In the genomic region with DNA sequence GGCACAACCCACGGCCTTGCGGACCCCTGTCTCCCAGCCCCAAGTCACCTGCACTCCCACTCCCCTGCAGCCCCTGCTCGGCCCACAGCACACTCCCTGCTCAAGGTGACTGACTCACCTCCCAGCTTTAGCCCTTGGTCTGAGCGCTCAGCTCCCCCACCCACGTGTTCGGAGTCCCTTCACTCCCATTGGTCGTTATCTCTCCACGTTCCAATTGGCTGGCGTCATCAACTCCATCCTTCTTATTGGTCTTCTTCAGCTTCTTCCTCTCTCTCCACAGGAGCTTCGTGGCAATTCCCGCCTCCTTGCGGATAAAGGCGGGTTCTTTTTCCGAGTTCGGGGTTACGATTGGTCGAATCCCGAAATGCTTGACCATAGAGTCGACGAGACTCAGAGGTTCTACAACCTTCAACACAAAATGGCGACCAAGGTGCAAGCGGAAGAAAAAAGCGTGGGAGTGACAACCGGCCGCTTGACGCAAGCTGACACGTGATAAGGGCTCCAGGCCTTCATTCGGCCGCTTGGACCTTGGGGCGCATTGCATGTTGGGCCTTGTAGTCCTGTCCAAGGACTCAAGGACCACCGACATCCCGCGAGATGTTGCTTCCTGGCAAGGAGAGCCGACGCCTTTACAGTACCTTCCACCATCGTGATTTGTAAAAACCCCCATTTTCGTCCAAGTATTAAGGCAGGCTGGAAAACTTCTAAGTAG, we compare ENCODE assay signal across 8 mouse cellular contexts. TPM values are rescaled to one million over a fixed set of nuclear protein-coding genes. Genes with fewer than 3 reads are reported as not detected.
A peak's percentile ranks its signal among the peaks of the same experiment; 100 is the strongest.
DNase-seq lines count a peak whose midpoint lies in the region; ATAC-seq and TF ChIP-seq lines count a peak whose summit lies in the region.

A gene (minus strand): TSS at position 162 of the 712 bp plus-strand sequence.

- no peaks in the 10 kb centered on the region for H3K9me3 ChIP-seq in embryonic facial prominence, embryonic 14.5 days (ENCODE audit: control insufficient read depth, low read length)
- H3K9me3 ChIP-seq in limb, embryonic 13.5 days = no peaks in the 10 kb centered on the region
- H3K9me3 ChIP-seq in midbrain, embryonic 16.5 days (replicated peaks; ENCODE audit: control insufficient read depth, low read length, poor library complexity, severe bottlenecking) = no peaks in the 10 kb centered on the region

- peak within 1 kb of the TSS; percentile 81 for H3K4me2 ChIP-seq in embryonic facial prominence, embryonic 14.5 days (ENCODE audit: low read depth, low read length)
- H3K4me2 ChIP-seq in limb, embryonic 13.5 days (replicated peaks) = peak within 1 kb of the TSS; percentile 92
- H3K4me2 ChIP-seq in midbrain, embryonic 16.5 days (ENCODE audit: low read length) = peak within 1 kb of the TSS; percentile 87

- intact Hi-C loops in heart, adult 2 months (cut with DNase I) = no loop called here

- peak within 1 kb of the TSS; percentile 67 for H3K27ac ChIP-seq in embryonic facial prominence, embryonic 14.5 days (replicated peaks; ENCODE audit: low read depth, low read length)
- H3K27ac ChIP-seq in heart, adult 2 months = peak within 1 kb of the TSS; percentile 96
- H3K27ac ChIP-seq in limb, embryonic 13.5 days = peak within 1 kb of the TSS; percentile 64; the same call in 1 of the 2 replicates
- peak within 1 kb of the TSS; percentile 88 for H3K27ac ChIP-seq in midbrain, embryonic 16.5 days (ENCODE audit: low read length)

- TF ChIP-seq CTCF in heart, adult 2 months (IDR thresholded peaks at IDR 0.05) = peak; percentile 37

- H3K79me2 ChIP-seq in heart, adult 2 months (replicated peaks; ENCODE audit: control insufficient read depth, insufficient read depth, low read length) = no peaks in the 10 kb centered on the region

- H3K36me3 ChIP-seq in embryonic facial prominence, embryonic 14.5 days (ENCODE audit: control insufficient read depth, insufficient read depth, low read length) = peaks cover 20% of the 10 kb centered on the region
- H3K36me3 ChIP-seq in heart, adult 2 months (ENCODE audit: control insufficient read depth, insufficient read depth, low read length) = peaks cover 2% of the 10 kb centered on the region; the same call in 1 of the 2 replicates
- H3K36me3 ChIP-seq in limb, embryonic 13.5 days = peaks cover 24% of the 10 kb centered on the region
- peaks cover 5% of the 10 kb centered on the region; the same call in 1 of the 2 replicates for H3K36me3 ChIP-seq in midbrain, embryonic 16.5 days (ENCODE audit: control insufficient read depth, insufficient read depth, low read length)

- under 1% methylated on average over 37 of the region's 37 CpGs for WGBS in embryonic facial prominence, embryonic 14.5 days
- under 1% methylated on average over 37 of the region's 37 CpGs for WGBS in heart, adult 2 months
- under 1% methylated on average over 37 of the region's 37 CpGs for WGBS in limb, embryonic 13.5 days
- 0% methylated on average over 37 of the region's 37 CpGs for WGBS in midbrain, embryonic 16.5 days

- peak; percentile 98 for ATAC-seq in embryonic facial prominence, embryonic 14.5 days (ENCODE audit: low read depth)
- peak; percentile 97 for ATAC-seq in limb, embryonic 13.5 days (ENCODE audit: low FRiP score, low read depth)
- peak; percentile 97 for ATAC-seq in midbrain, embryonic 16.5 days

- peak within 1 kb of the TSS; percentile 78 for H3K4me3 ChIP-seq in embryonic facial prominence, embryonic 14.5 days (ENCODE audit: low read depth, low read length)
- peak within 1 kb of the TSS; percentile 82 for H3K4me3 ChIP-seq in heart, adult 2 months
- peak within 1 kb of the TSS; percentile 81 for H3K4me3 ChIP-seq in limb, embryonic 13.5 days
- peak within 1 kb of the TSS; percentile 66 for H3K4me3 ChIP-seq in midbrain, embryonic 16.5 days (ENCODE audit: low read depth, low read length)

- H3K9ac ChIP-seq in embryonic facial prominence, embryonic 14.5 days (ENCODE audit: low read depth, low read length) = peak within 1 kb of the TSS; percentile 81
- H3K9ac ChIP-seq in heart, adult 2 months (ENCODE audit: low read depth, low read length) = peak within 1 kb of the TSS; percentile 78
- H3K9ac ChIP-seq in limb, embryonic 13.5 days = peak within 1 kb of the TSS; percentile 83
- H3K9ac ChIP-seq in midbrain, embryonic 16.5 days (ENCODE audit: low read depth, low read length) = peak within 1 kb of the TSS; percentile 87

- peak; percentile 100 for DNase-seq in 3T3-L1 (ENCODE audit: low read depth, low spot score)
- peak; percentile 83 to 93 for DNase-seq in adrenal gland, postnatal 4 days (ENCODE audit: low spot score in 2 of 2)
- peak; percentile 100 for DNase-seq in embryonic facial prominence, embryonic 14.5 days (ENCODE audit: low spot score)
- DNase-seq in heart, adult 2 months = peak; percentile 96 to 100
- DNase-seq in kidney, adult 8-10 months = peak; percentile 99 to 100
- peak; percentile 96 for DNase-seq in spleen, postnatal 10 days (ENCODE audit: low spot score in 2 of 2)

- TF ChIP-seq EP300 in heart, adult 2 months (IDR thresholded peaks at IDR 0.05; ENCODE audit: insufficient read depth, low read depth, low read length) = 0 out of 2 replicates have a peak, but pooled peaks have one; percentile 38

- TF ChIP-seq POLR2A in heart, adult 2 months (IDR thresholded peaks at IDR 0.05; ENCODE audit: insufficient read depth, low read depth, low read length) = peak; percentile 99

- peaks cover 6% of the 10 kb centered on the region for H3K4me1 ChIP-seq in embryonic facial prominence, embryonic 14.5 days (ENCODE audit: control insufficient read depth, insufficient read depth, low read length)
- peaks cover 1% of the 10 kb centered on the region for H3K4me1 ChIP-seq in heart, adult 2 months (ENCODE audit: control insufficient read depth, insufficient read depth, low read length)
- H3K4me1 ChIP-seq in limb, embryonic 13.5 days = peaks cover 14% of the 10 kb centered on the region
- peaks cover 13% of the 10 kb centered on the region for H3K4me1 ChIP-seq in midbrain, embryonic 16.5 days (ENCODE audit: control insufficient read depth, insufficient read depth, low read length)

- H3K27me3 ChIP-seq in embryonic facial prominence, embryonic 14.5 days (replicated peaks; ENCODE audit: control insufficient read depth, insufficient read depth, low read length) = no peaks in the 10 kb centered on the region
- no peaks in the 10 kb centered on the region for H3K27me3 ChIP-seq in heart, adult 2 months (ENCODE audit: control insufficient read depth, insufficient read depth, low read length)
- H3K27me3 ChIP-seq in limb, embryonic 13.5 days = no peaks in the 10 kb centered on the region
- H3K27me3 ChIP-seq in midbrain, embryonic 16.5 days (ENCODE audit: control insufficient read depth, insufficient read depth, low read depth, low read length) = no peaks in the 10 kb centered on the region

RNA-seq across cellular contexts. Expression of the gene that starts here (rescaled TPM):
- 100 to 1,000 TPM; 332 to 356 TPM for total RNA-seq in adrenal gland, postnatal 4 days (2021)
- polyA plus RNA-seq in embryonic facial prominence, embryonic 14.5 days (2014; fragmentation: Nextera tagmentation; extraction: Ambion mirVana) = 764 and 777 TPM in 2 replicates
- 1,000 to 10,000 TPM; 3,096 to 3,522 TPM for total RNA-seq in heart, adult 2 months (2021)
- 5,903 and 6,025 TPM in 2 replicates for polyA plus RNA-seq in heart, adult 2 months (2012; rRNA removed)
- 424 and 500 TPM in 2 replicates for polyA plus RNA-seq in limb, embryonic 13.5 days (2015; fragmentation: Nextera tagmentation; extraction: Ambion mirVana)
- polyA plus RNA-seq in midbrain, embryonic 16.5 days (2015; fragmentation: Nextera tagmentation; extraction: Ambion mirVana) = 536 and 561 TPM in 2 replicates

Comparison
In these comparisons a context has a peak if more than half of its experiments do, and no peak if none do; other contexts are left out.
1. Peak in every context shown above with its lines: DNase-seq, ATAC-seq, H3K4me3 ChIP-seq and H3K27ac ChIP-seq.
2. RNA of the gene that starts here (total RNA-seq): 3,096 to 3,522 TPM in heart, adult 2 months; 332 to 356 TPM in adrenal gland, postnatal 4 days; every median in the first group is over 4 times any median in the second.